Mouse (Mus musculus): ENCODE measurements around the gene Vkorc1l1. TPM values are rescaled to one million over a fixed set of nuclear protein-coding genes. Genes with fewer than 3 reads are reported as not detected.

Vkorc1l1 gene
- polyA plus RNA-seq, 1 experiment from 2014 or later = 20.7 TPM

DNA sequence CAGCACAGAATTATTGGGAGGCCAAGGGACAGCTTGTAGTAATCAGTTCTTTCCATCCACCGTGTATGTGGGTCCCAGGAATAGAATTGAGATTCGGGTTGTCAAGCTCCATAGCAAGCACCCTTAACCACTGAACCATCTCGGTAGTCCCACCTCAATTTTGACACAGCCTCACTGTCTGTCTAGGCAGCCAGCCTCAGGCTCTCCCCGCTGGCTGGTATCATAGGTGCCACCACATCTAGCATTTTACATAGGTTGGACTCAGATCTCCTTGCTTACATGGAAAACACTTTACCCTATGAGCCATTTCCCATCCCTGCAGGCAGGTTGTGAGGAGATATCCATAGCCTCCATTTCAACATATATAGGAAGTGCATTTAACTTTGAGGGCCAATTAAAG lies 32.6 kb downstream of the Vkorc1l1 start:
- Histone ChIP-seq H3K4me3 (replicated peaks; ENCODE audit: low read depth, low read length) (no peak overlapping the region), H3K27ac (no peak overlapping the region), H3K9ac (ENCODE audit: low read depth, low read length) (no peak overlapping the region), H3K4me1 (replicated peaks; ENCODE audit: insufficient read depth, low read length) (no peaks in the 10 kb centered on the region), H3K4me2 (ENCODE audit: low read length) (no peak overlapping the region), H3K27me3 (ENCODE audit: insufficient read depth, low read length) (no peaks in the 10 kb centered on the region), H3K36me3 (ENCODE audit: insufficient read depth, low read length) (peaks cover 3% of the 10 kb centered on the region; the same call in 1 of the 2 replicates), H3K9me3 (replicated peaks; ENCODE audit: low read length) (no peaks in the 10 kb centered on the region)
- no peak for TF ChIP-seq CTCF (IDR thresholded peaks at IDR 0.05; ENCODE audit: low read depth)
- ATAC-seq (replicated peaks; ENCODE audit: low FRiP score, low read depth) (no peak), DNase-seq (ENCODE audit: low spot score) (no peak)
- 83% methylated on average over 4 of the region's 4 CpGs for WGBS

DNA sequence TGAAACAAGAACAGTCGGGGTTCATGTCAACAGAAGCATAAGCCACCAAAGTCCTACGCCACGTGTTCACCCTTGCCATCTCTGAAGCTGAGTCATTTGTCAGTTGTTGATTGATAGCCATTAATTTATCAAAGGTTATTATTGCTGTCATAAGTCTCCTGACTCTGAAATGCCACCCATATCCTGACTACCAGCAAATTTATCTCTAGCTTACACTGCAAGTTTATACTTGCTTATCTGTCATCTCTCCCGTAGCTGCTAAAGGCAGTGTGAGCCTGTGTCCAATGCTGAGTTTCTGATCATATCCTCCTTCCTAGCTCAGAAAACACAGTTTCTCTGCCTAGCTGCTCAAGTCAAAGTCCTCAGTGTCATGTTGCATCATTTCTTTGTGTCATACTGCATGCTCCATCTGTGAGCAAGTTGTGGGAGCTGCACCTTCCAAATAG lies 33.1 kb downstream of the Vkorc1l1 start:
- no peaks in the 10 kb centered on the region for H3K9me3 ChIP-seq (replicated peaks; ENCODE audit: low read length)
- no peaks in the 10 kb centered on the region for H3K4me1 ChIP-seq (replicated peaks; ENCODE audit: insufficient read depth, low read length)
- no peaks in the 10 kb centered on the region for H3K27me3 ChIP-seq (ENCODE audit: insufficient read depth, low read length)
- ATAC-seq (replicated peaks; ENCODE audit: low FRiP score, low read depth) (no peak), DNase-seq (ENCODE audit: low spot score) (no peak)
- H3K4me3 ChIP-seq (replicated peaks; ENCODE audit: low read depth, low read length) = no peak overlapping the region
- 81% methylated on average over 4 of the region's 4 CpGs for WGBS
- H3K27ac ChIP-seq = no peak overlapping the region
- no peak overlapping the region for H3K4me2 ChIP-seq (ENCODE audit: low read length)
- H3K9ac ChIP-seq (ENCODE audit: low read depth, low read length) = no peak overlapping the region
- H3K36me3 ChIP-seq (ENCODE audit: insufficient read depth, low read length) = peaks cover 3% of the 10 kb centered on the region; the same call in 1 of the 2 replicates
- no peak for TF ChIP-seq CTCF (IDR thresholded peaks at IDR 0.05; ENCODE audit: low read depth)

DNA sequence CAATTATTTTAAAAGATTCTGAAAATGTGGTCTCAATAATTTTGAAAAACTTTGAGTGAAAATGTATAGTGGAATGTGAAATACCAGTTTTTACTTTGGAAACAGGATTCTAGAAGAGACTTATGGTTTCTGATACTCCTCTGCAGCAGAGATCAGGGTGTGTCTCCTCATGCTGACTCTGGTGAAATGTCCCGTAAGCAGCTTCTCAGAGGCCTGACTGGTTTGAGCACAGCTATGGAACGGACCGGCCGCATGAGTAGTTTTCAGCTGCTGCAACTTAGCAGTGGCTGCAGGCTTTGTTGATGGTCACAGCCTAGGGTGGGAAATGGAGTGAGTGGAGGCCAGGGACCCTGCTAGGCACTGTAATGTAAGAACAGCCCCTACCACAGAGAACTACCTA lies 36.0 kb downstream of the Vkorc1l1 start:
- WGBS = 68% methylated on average over 4 of the region's 4 CpGs
- no peaks in the 10 kb centered on the region for H3K9me3 ChIP-seq (replicated peaks; ENCODE audit: low read length)
- ATAC-seq (replicated peaks; ENCODE audit: low FRiP score, low read depth) (no peak), DNase-seq (ENCODE audit: low spot score) (no peak)
- H3K9ac ChIP-seq (ENCODE audit: low read depth, low read length) = no peak overlapping the region
- no peaks in the 10 kb centered on the region for H3K4me1 ChIP-seq (replicated peaks; ENCODE audit: insufficient read depth, low read length)
- H3K36me3 ChIP-seq (ENCODE audit: insufficient read depth, low read length) = peaks cover 3% of the 10 kb centered on the region; the same call in 1 of the 2 replicates
- no peaks in the 10 kb centered on the region for H3K27me3 ChIP-seq (ENCODE audit: insufficient read depth, low read length)
- no peak overlapping the region for H3K4me3 ChIP-seq (replicated peaks; ENCODE audit: low read depth, low read length)
- no peak overlapping the region for H3K4me2 ChIP-seq (ENCODE audit: low read length)
- H3K27ac ChIP-seq = no peak overlapping the region
- TF ChIP-seq CTCF (IDR thresholded peaks at IDR 0.05; ENCODE audit: low read depth) = no peak

DNA sequence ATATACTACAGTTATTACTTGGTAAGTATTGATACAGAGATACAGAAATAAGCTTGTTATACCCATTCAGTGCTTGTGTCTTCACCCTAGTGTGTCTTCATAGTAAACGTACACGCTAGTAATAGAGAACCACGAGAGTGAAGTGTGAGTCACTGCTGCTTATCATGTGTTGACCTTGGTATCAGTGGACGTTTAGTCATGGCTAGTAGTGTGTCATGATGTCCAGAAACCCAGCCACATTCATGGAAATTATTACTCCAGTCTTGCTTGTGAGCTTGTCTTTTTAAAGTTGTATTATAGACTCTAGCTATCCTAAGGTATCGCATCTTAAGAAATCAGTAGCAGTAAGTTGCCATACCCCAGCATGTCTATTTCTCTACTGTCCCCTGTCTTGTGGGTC lies 36.8 kb downstream of the Vkorc1l1 start:
- H3K27ac ChIP-seq = no peak overlapping the region

DNA sequence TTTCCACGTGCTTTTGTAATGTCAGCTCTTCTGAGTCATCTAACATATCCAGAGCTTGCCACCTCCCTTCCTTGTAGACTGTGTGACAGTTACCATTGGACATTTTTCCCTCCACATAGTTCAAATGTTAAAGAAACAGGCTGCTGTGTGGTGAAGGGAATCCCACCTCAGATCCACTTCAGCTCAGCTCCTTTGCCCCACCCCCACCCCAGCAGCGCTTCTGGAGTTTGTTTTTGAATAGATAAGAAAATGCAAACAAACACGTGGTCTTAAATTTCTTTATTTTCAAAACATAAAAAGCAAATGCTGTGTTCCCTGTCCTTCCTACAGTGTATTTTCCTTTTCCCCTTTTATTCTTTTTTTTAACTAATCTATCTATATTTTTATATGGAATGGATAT lies 38.4 kb downstream of the Vkorc1l1 start:
- no peaks in the 10 kb centered on the region for H3K4me1 ChIP-seq (replicated peaks; ENCODE audit: insufficient read depth, low read length)
- H3K27ac ChIP-seq = no peak overlapping the region
- H3K4me2 ChIP-seq (ENCODE audit: low read length) = no peak overlapping the region
- WGBS = 49% methylated on average over 3 of the region's 3 CpGs
- ATAC-seq (replicated peaks; ENCODE audit: low FRiP score, low read depth) (no peak), DNase-seq (ENCODE audit: low spot score) (no peak)
- H3K4me3 ChIP-seq (replicated peaks; ENCODE audit: low read depth, low read length) = no peak overlapping the region
- no peaks in the 10 kb centered on the region for H3K27me3 ChIP-seq (ENCODE audit: insufficient read depth, low read length)
- no peak for TF ChIP-seq CTCF (IDR thresholded peaks at IDR 0.05; ENCODE audit: low read depth)
- peaks cover 6% of the 10 kb centered on the region; the same call in 1 of the 2 replicates for H3K36me3 ChIP-seq (ENCODE audit: insufficient read depth, low read length)
- no peak overlapping the region for H3K9ac ChIP-seq (ENCODE audit: low read depth, low read length)
- H3K9me3 ChIP-seq (replicated peaks; ENCODE audit: low read length) = no peaks in the 10 kb centered on the region

More for the DNA sequence above, 36.8 kb downstream of the Vkorc1l1 start:
- no peak for ATAC-seq (replicated peaks; ENCODE audit: low FRiP score, low read depth)
- 86% methylated on average over 5 of the region's 5 CpGs for WGBS
- TF ChIP-seq CTCF (IDR thresholded peaks at IDR 0.05; ENCODE audit: low read depth) = no peak
- Histone ChIP-seq H3K36me3 (ENCODE audit: insufficient read depth, low read length) (peaks cover 6% of the 10 kb centered on the region; the same call in 1 of the 2 replicates), H3K4me1 (replicated peaks; ENCODE audit: insufficient read depth, low read length) (no peaks in the 10 kb centered on the region), H3K4me2 (ENCODE audit: low read length) (no peak overlapping the region), H3K9me3 (replicated peaks; ENCODE audit: low read length) (no peaks in the 10 kb centered on the region), H3K27me3 (ENCODE audit: insufficient read depth, low read length) (no peaks in the 10 kb centered on the region), H3K4me3 (replicated peaks; ENCODE audit: low read depth, low read length) (no peak overlapping the region), H3K9ac (ENCODE audit: low read depth, low read length) (no peak overlapping the region)
- no peak for DNase-seq (ENCODE audit: low spot score)

DNA sequence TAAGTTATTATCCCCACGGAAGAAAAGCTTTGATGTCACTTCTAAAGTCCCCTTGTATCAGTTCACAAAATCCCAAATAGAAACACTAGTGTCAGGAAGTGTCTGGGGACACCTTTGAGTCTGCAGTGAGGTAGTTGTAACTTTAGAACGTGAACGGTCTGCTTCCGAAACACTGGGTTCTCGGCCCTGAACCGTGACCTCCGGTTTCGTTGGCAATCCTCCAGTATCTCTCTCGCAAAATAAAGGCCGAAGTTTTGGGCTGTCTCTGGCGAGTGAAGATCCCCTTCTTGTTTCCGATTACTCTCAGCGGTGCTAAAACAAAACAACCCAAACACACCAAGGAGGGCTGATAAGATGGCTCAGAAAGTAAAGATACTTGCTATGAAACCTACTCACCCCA lies 47.6 kb downstream of the Vkorc1l1 start:
- no peak overlapping the region for H3K4me2 ChIP-seq (ENCODE audit: low read length)
- 0 out of 2 replicates have a peak, but pooled peaks cover 3% of the 10 kb centered on the region for H3K36me3 ChIP-seq (ENCODE audit: insufficient read depth, low read length)
- no peak overlapping the region for H3K9ac ChIP-seq (ENCODE audit: low read depth, low read length)
- ATAC-seq (replicated peaks; ENCODE audit: low FRiP score, low read depth) (no peak), DNase-seq (ENCODE audit: low spot score) (no peak)
- H3K27ac ChIP-seq = no peak overlapping the region
- TF ChIP-seq CTCF (IDR thresholded peaks at IDR 0.05; ENCODE audit: low read depth) = no peak
- no peaks in the 10 kb centered on the region for H3K9me3 ChIP-seq (replicated peaks; ENCODE audit: low read length)
- H3K4me1 ChIP-seq (replicated peaks; ENCODE audit: insufficient read depth, low read length) = no peaks in the 10 kb centered on the region
- 54% methylated on average over 13 of the region's 13 CpGs for WGBS
- no peaks in the 10 kb centered on the region for H3K27me3 ChIP-seq (ENCODE audit: insufficient read depth, low read length)
- no peak overlapping the region for H3K4me3 ChIP-seq (replicated peaks; ENCODE audit: low read depth, low read length)

DNA sequence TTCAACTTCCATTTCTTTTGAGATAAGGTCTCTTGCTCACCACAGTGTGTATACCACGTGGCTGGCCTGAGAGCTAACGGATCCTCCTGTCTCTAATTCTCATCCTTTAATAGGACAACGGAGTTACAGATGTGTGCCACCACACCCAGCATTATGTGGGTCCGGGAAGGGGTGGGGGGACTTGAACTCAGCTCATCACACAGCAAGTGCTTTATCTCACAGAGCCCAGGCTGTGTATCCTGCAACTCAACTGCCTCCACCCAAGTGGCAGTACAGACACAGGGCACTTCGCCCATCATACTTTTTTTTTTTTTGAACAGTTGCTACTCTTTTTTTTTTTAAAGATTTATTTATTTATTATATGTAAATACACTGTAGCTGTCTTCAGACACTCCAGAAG lies 50.1 kb downstream of the Vkorc1l1 start:
- H3K4me3 ChIP-seq (replicated peaks; ENCODE audit: low read depth, low read length) = no peak overlapping the region
- TF ChIP-seq CTCF (IDR thresholded peaks at IDR 0.05; ENCODE audit: low read depth) = no peak

More for the DNA sequence above, 50.1 kb downstream of the Vkorc1l1 start:
- Histone ChIP-seq H3K4me2 (ENCODE audit: low read length) (no peak overlapping the region), H3K27me3 (ENCODE audit: insufficient read depth, low read length) (no peaks in the 10 kb centered on the region), H3K27ac (no peak overlapping the region), H3K9me3 (replicated peaks; ENCODE audit: low read length) (no peaks in the 10 kb centered on the region), H3K4me1 (replicated peaks; ENCODE audit: insufficient read depth, low read length) (no peaks in the 10 kb centered on the region), H3K9ac (ENCODE audit: low read depth, low read length) (no peak overlapping the region), H3K36me3 (ENCODE audit: insufficient read depth, low read length) (0 out of 2 replicates have a peak, but pooled peaks cover 4% of the 10 kb centered on the region)
- ATAC-seq (replicated peaks; ENCODE audit: low FRiP score, low read depth) (no peak), DNase-seq (ENCODE audit: low spot score) (no peak)
- WGBS = 90% methylated on average over 5 of the region's 5 CpGs

Measured in kidney, postnatal 0 days (tissue).